Mouse (Mus musculus) lung, postnatal 10 days (tissue): ENCODE results near the gene Atxn3.
A peak's percentile ranks its signal among the peaks of the same experiment; 100 is the strongest.

ENCODE experiments used
- DNase-seq: peaks from one replicate; pipeline ENCODE4 v3.0.0; 2021

Atxn3 gene

DNA sequence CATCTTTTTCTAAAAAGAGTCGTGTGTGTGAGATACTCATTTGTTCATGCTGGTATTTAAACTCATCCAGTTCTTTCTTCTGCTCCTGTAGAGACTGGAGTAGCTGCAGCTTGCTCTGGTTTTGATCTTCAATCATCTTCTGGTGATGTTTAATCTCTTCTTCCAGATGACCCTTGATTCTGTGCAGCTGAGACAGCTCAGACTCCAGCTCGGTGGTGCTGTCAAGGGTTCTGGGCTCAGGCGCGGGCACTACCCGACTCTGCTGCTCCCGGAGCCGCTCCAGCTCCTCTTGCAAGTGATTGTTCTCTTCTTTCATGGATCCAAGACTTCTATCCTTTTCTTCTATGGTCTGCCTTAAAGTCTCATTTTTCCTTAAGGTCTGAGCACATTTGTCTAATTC lies 73.1 kb downstream of the Atxn3 start:
- DNase-seq = no peak

DNA sequence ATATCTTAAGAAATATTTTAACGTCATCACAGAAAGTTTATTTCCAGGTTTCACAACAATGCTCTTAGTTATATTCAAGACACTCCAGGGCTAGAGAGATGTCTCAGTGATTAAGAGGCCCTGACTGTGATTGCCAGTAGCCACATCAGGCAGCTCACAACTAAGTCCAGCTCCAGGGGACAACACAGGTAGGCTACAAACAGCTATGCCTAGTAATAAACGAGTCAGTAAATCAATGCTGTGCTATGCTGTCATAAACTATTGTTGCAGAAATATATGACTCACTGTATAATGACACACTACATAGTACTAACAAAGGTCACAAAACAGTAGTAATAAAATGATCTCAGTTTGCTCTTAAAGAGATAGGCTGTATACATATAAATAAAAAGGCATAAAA lies 81.7 kb downstream of the Atxn3 start:
- DNase-seq = no peak

- peak; percentile 35 for DNase-seq
Measured at GRCm38 (mm10) chr12:101875107-101875506, 82.9 kb downstream of the Atxn3 start.
